Mouse (Mus musculus) gastrocnemius, adult 2 months (tissue): ENCODE measurements around the gene Smg5. TPM values are rescaled to one million over a fixed set of nuclear protein-coding genes. Genes with fewer than 3 reads are reported as not detected.

Source experiments
- DNase-seq: peaks from one replicate; pipeline ENCODE4 v3.0.0; 2022
- H3K27ac ChIP-seq: fragments of 200-600 bp; 2 replicates; pipeline ENCODE4 v1.8.1; 2022; ENCODE audit warnings: mild to moderate bottlenecking
- H3K4me3 ChIP-seq: fragments of 200-600 bp; 2 replicates; pipeline ENCODE4 v1.8.1; 2022; ENCODE audit warnings: mild to moderate bottlenecking, moderate library complexity
- CTCF ChIP-seq: fragments of 200-600 bp; IDR thresholded peaks from 2 replicates; pipeline ENCODE4 v1.8.1; 2022; ENCODE audit warnings: antibody characterized with exemption, mild to moderate bottlenecking, moderate library complexity
- intact Hi-C: fragments of 180-260 bp; cut with DNase I; formaldehyde crosslinking; loops from one replicate; pipeline ENCODE4 v1.15.1; 2025
- total RNA-seq, 2 experiments: library from RNA; stranded (reverse); gene quantifications; 2 replicates each; pipeline ENCODE4 v1.2.3; 2021

Smg5 gene
- total RNA-seq, 2 experiments from 2014 or later, result 38.1 to 48.2 TPM

DNA sequence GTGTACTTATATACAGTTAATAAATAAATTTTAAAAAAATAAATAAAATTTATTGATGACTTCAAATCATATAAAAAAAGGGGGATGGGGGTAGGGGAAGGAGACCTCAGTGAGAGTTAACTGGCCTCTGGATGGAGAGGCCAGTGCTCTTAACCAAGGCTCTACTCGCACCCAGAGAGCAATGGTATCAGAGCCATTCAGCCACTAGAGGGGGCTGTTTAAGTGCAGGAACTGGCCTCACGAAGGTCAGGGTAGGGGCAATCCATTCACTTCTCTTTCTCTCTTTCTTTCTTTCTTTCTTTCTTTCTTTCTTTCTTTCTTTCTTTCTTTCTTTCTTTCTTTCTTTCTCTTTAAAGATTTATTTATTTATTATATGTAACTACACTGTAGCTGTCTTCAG lies 4.8 kb upstream of the Smg5 start:
- peak; percentile 84 for TF ChIP-seq CTCF
- peak; percentile 60 for DNase-seq
- Histone ChIP-seq H3K27ac (no peak overlapping the region), H3K4me3 (no peak overlapping the region)
- intact Hi-C loops, result no loop called here

DNA sequence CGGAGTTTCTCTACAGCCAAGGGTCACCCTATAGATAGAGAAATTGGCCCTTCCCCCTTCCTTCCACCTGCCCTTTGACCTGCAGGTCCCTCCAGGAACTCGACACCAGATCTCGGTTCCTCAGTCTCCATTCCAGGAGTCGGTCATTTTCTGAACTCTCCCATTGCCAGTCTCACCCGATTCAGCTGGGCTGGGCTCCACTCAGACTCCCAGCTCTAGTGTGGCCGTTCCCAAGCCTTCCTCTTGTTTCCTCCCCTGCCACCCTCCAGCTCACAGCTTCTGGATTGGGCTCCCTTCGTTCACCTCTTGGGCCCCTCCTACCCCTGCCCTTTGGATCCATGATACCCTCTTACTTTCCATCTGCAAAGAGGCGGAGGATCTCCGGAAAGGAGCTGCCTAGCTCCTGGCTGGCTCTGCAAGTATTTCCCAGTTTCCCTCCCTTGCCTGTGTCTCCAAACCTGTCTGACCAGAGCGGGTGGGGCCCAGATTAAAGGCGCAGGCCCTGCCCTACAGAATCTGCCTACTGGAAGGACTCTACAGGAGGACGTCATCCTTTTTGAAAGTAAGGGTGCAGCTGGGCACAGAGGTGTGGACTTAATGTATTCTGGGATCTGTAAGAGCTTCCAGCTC lies 1.9 kb upstream of the Smg5 start:
- Histone ChIP-seq H3K4me3 (peak overlapping the region; percentile 89), H3K27ac (peak overlapping the region; percentile 98)
- DNase-seq, result no peak
- intact Hi-C loops, result no loop called here
- no peak for TF ChIP-seq CTCF

DNA sequence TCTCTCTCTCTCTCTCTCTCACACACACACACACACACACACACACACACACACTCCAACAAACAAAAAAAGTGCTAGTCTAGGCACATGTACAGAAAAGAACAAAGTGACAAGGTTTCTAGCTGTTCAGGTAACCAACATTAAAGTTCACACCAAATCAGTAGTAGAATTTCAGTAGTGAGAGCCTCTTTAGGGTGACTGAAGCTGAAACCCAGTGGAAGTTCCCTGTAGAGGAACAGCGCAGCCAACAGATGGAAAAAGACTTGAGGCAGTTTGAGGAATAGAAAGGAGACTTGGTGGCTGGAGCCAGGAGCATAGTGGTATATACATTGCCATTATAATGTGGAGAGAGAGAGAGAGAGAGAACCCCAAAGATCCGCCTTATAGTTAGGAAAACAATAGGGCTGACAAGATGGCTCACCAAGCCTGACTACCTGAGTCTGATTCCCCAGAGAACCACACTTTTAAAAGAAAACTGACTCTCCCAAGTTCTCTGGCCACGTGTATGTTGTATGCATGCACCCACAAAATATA lies 1.1 kb upstream of the Smg5 start:
- intact Hi-C loops, result no loop called here
- no peak for DNase-seq
- TF ChIP-seq CTCF, result no peak
- Histone ChIP-seq H3K4me3 (peak overlapping the region; percentile 89), H3K27ac (peak overlapping the region; percentile 98)

DNA sequence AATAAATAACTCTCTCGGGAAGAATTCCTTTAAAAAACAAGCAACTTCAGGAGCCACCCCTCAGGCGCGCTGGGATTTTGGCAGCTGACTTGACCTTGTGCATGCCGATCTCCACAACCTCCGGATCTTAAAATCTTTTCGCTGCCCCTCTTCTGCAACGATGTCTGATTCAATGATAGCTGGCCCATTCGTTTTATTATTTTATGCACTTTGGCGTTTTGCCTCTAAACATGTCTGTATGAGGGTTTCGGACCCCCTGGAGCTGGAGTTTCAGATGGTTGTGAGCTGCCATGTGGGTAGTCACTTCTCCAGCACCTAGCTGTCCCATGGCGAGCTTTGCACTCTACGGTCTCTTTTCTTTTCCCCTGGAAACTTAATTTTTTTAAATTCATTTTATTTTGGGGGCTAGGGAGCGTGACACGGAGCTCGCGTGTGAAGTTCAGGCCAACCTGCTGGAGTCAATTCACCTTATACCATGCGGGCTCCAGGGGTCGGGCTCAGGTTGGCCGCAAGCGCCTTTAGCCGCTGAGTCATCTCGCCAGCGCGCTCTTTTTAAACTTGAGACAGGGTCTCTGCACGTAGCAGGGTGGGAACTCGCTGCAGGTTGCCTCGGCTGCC lies 515 bp upstream of the Smg5 start:
- peak; percentile 57 for DNase-seq
- no peak for TF ChIP-seq CTCF
- Histone ChIP-seq H3K27ac (peak overlapping the region; percentile 98), H3K4me3 (peak overlapping the region; percentile 89)
- intact Hi-C loops, result no loop called here

DNA sequence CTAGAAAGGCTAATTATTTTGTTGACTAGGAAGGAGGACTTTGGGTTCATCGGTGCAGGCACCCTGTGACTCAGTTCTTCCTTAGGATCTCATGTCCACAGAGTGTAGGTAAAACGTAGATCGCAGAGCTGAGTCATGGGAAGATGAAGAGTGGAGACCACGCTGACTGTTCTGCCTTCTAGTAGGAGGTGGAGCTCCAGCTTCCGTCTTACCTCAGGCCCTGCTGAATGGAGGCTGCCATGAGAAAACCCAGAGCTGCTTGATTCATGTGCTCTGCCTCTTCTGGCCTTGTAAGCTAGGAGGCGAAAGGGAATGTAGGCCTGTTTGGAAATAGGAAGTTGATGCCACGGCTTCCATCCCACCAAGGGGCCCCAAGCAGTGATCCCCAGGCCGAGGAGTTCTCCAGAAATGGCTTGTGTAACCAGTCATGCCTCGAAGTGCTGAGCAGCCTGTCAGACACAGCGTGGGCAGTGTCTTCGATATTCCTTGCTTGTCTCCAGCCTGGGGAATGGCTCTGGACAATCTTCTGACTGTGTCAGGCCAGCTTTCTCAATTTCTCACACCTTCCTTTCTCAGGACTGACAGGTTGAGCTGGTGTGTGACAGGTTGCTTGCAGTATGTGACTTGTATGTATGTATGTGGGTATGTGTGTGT lies 1.4 kb downstream of the Smg5 start:
- peak overlapping the region; percentile 89 for H3K4me3 ChIP-seq
- no peak for TF ChIP-seq CTCF
- intact Hi-C loops, result no loop called here
- H3K27ac ChIP-seq, result peak overlapping the region; percentile 98
- DNase-seq, result no peak

DNA sequence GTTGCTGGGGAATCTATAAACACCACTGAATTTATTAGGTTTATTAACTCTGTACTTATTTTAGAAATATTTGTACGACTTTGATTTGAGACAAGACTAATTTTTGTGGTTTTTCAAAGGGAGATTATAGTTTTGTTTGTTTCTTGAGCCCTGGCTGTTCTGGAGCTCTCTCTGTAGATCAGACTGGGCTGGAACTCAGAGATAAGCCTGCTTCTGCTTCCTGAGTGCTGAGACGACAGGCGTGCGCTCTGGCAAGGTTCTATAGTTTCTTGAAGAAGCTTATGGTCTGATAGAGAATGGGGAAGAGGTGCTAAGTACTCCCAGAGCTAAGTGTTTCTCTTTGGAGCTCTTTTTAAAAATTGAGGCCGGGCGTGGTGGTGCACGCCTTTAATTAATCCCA lies 2.3 kb downstream of the Smg5 start:
- DNase-seq, result no peak
- no peak for TF ChIP-seq CTCF
- Histone ChIP-seq H3K27ac (peak overlapping the region; percentile 71), H3K4me3 (peak overlapping the region; percentile 9; the same call in 1 of the 2 replicates)
- intact Hi-C loops, result no loop called here

DNA sequence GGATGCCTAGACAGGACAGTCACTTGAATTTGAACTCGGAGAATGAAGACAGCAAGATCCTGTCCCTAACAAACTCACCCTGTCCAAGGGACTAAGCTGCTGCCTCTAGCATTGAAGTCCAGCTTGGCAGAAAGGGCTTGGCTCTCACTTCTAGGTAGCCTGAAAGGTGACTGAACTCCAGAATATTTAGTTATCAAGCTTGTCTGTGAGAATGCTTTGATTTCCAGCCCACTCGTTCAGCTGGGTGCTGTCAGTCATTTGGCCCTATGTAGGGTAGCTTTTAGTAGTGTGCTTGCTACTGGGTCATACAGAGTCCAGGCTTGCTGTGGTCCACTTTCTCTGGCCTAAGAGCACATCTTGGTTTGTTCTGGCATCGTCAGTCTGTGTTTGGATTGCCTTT lies 2.9 kb downstream of the Smg5 start:
- no peak for TF ChIP-seq CTCF
- Histone ChIP-seq H3K27ac (peak overlapping the region; percentile 71), H3K4me3 (no peak overlapping the region)
- peak; percentile 54 for DNase-seq
- intact Hi-C loops, result no loop called here

DNA sequence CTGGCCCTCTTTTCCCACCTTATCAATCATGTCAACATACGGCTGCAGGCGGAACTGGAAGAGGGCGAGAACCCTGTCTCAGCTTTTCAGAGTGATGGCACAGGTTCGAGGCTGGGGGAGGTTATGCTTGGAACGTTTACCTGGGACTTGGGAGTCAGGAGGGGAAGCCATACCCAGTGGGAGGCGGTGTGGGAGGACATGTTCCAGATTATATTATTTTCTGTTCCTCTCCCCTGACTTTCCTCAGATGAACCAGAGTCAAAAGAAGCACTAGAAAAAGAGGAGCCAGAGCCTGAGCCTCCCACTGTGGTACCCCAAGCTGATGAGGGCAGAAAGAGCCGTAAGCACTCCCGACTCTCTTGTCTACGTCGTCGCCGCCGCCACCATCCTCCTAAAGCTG lies 14.7 kb downstream of the Smg5 start:
- TF ChIP-seq CTCF, result no peak
- no peak for DNase-seq
- no peak overlapping the region for H3K4me3 ChIP-seq
- intact Hi-C loops, result no loop called here
- H3K27ac ChIP-seq, result no peak overlapping the region

DNA sequence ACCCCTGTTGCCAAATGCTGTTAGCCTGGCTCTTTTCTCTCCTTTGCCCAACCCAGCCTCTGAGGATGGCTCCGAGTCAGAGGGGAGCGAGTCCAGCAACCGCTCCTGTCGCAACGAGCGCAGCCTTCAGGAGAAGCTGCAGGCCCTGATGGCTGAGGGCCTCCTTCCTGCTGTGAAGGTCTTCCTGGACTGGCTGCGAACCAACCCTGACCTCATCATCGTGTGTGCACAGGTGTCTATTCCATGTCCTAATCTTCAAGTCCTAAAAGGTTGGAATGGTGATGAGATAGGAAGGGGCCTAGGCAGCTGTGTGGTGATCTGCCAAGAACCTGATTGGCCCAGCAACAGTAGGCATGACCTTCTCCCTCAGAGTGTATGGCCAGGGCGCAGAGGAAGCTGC lies 16.8 kb downstream of the Smg5 start:
- DNase-seq, result no peak
- H3K4me3 ChIP-seq, result no peak overlapping the region
- TF ChIP-seq CTCF, result no peak
- H3K27ac ChIP-seq, result peak overlapping the region; percentile 78; the same call in 1 of the 2 replicates
- intact Hi-C loops, result no loop called here

DNA sequence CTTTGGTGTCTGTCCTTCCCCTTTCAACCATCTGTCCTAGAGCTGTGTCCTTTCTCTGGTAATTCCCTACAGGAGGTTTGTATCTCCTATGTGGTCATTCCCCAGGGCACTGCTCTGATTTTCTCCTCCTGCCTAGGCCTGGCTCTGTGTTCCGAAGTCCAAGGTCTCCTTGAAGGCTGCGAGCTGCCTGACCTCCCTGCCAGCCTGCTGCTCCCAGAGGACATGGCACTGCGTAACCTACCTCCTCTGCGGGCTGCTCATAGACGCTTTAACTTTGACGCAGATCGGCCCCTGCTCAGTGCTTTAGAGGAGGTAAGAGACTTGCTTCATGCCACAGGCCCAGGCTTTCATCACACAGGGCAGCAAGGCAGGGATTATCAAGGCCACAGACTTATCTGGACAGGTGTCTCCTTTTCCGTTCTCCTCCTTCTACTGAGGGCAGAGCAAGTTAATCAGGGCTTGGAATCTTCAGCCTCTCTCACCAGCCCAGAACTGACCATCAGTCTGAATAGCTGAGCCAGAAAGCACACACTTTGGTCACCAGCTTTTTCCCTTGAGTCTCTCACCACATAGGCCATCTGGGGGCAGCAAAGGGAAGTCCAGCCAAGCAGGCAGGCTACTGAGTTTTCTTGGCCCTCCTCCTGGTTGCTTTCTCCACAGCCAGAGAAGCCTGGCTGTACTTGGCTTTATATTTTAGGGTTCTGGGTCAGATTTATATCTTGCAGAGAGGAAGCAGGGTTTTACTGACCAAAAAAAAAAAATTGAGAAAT lies 18.5 kb downstream of the Smg5 start:
- intact Hi-C loops, result no loop called here
- peak overlapping the region; percentile 78 for H3K27ac ChIP-seq
- H3K4me3 ChIP-seq, result no peak overlapping the region
- peak; percentile 63 for DNase-seq
- peak; percentile 43 for TF ChIP-seq CTCF

DNA sequence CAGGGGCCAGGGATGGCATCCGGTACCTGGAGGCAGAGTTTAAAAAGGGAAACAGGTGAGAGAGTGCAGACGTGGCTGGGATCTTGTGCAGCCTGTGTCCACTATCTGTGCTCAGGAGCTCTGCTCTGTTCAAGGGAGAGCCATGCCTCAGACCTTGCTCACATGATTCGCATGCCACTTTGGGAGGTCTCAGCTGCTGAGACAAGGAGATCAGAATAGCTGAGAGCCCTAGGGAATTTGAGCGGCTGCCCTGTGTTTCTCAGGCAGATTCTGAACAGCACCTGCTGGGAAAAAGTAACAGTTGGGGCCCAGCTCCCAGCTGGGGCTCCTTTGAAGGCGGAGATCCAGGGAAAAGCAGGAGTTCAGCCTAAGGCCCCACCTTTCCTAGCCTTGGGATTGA lies 23.5 kb downstream of the Smg5 start:
- H3K4me3 ChIP-seq, result no peak overlapping the region
- no peak for DNase-seq
- intact Hi-C loops, result no loop called here
- peak overlapping the region; percentile 59 for H3K27ac ChIP-seq
- TF ChIP-seq CTCF, result no peak

DNA sequence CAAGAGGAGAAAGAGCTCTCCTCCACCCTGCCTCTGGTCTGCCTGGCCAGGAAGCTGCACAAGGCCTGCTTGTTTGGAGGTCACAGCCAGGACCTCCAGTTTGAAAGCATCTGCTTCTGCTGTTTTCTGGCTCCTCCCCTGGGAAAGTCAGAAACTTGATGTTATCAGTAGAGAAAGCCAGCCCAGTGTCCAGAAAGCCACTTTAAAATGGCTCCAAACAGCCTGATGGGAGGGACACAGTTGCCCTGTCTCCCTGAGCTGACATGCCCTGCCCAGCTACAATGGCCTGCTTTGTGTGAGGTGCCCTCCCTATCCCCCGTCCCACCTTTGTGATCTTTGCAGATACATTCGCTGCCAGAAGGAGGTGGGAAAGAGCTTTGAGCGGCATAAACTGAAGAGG lies 23.9 kb downstream of the Smg5 start:
- intact Hi-C loops, result no loop called here
- Histone ChIP-seq H3K27ac (peak overlapping the region; percentile 59), H3K4me3 (no peak overlapping the region)

DNA sequence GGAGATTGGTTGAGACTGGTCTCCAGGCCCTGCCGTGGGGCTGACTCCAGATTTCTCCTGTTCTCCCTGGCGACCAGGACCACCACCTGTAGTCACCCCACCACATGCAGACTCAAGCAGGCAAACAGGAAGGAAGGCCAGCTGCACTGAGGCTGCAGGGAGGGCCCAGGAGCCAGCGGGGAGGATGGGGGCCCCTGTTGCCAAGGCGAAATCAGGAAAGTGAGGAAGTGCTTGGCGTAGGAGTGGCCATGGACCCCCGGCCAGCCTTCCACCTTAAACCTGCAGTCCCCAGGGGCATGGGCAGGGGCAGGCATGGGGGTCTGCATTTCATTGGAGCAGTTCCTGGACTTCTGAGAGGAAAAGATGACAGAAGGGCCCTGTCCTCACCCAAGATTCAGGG lies 25.0 kb downstream of the Smg5 start:
- DNase-seq, result no peak
- H3K27ac ChIP-seq, result peak overlapping the region; percentile 61; the same call in 1 of the 2 replicates
- H3K4me3 ChIP-seq, result no peak overlapping the region
- intact Hi-C loops, result no loop called here
- no peak for TF ChIP-seq CTCF

More for the DNA sequence above, 23.9 kb downstream of the Smg5 start:
- DNase-seq, result no peak
- no peak for TF ChIP-seq CTCF
